Mouse (Mus musculus) T-cell, adult 2 months (primary cell): ENCODE measurements at regions not wholly inside any gene's neighbourhood (a gene's known extent, or its start where the extent isn't known, plus 50 kb on each side); places are given as distances from the start of the nearest gene placed in this dataset.
A peak's percentile ranks its signal among the peaks of the same experiment; 100 is the strongest.
"Not testable (repeated sequence)": the region's sequence is repeated elsewhere in the genome, so short reads cannot be mapped to it uniquely, and the experiment has no call there.

Experiments
- DNase-seq: peaks from one replicate; pipeline ENCODE4 v3.0.0; 2022; ENCODE audit warnings: low spot score

DNA sequence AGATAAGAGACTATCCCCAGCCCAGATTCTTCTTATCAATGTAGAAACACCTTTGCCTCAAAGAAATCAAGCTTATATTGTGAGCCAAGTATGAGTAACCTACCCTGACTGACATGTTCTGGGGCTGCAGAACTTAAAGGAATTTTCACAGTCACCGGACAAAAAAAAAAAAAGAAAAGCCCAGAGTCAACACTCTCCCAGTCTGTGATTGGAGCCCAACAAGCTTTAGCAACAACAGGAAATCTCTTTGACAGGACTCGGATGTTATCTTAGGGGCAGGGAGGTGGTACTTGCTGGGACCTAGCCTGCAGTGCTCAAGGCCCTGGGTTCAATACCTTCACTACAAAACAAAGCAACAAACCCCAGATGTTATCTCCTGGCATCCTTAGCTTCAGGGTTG lies 114.2 kb downstream of the Nectin1 start:
- DNase-seq, result no peak

DNA sequence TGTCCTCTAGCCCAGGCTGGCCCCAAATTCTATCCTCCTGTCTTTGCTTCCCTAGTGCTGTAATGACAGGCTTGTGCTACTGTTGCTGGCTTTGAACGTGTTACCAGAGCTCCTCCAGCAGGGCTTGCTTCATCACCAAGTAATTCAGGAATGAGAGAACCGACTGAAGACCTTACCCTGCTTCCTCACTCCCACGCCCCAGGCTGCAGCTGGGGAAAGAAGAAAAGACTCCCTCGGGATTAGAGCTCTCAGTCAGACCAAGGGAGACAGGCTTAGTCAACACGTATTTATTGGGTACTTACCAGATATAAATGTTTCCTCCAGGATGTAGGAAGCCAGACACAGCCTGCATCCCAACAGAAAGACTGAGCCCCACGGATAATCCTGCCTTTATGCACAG lies 115.0 kb downstream of the Nectin1 start:
- DNase-seq, result no peak

GRCm38 (mm10) chr9:43860264-43860663 lies 116.5 kb downstream of the Nectin1 start:
- no peak for DNase-seq

DNA sequence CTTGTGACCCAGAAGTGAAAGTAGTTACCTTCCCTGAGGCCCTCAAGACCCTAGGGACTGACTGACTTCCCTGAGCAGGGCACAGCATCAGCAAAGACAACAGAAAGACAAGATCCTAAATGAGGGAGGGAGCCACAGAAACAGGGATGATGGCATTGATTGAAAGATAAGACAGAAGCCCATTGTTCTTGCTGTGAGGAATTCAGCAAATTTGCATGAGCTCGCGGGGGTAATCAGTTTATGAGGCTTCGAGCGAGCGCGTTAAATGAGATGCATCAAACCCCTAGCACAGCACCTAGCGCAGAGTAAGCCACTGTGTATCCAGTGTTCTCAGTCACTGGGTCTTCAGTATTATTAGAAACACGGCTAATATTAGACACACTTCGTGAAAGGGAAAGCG lies 117.6 kb downstream of the Nectin1 start:
- DNase-seq, result no peak

DNA sequence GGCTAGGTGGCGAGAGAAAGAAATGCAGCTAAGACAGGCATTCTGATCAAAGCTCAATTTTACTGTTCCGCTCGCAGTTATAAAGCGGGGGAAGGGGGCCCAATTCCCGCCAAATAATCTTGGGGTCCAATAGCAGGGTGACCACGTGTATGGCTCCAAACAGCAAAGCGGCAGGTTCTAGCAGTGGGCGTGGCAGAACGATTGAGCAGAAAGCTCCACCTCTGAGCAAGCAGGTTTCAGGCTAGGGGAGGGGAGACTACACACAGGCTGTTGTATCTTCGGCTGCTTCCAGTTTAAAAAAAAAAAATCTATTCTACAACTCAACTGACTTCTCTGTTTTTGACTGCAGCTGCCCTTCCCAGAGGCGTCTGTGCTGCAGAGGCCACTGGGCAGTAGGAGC lies 118.2 kb downstream of the Nectin1 start:
- DNase-seq, result not testable (repeated sequence)

- DNase-seq, result no peak
These were observed 120.0 kb downstream of the Nectin1 start for GRCm38 (mm10) chr9:43863609-43864397.

GRCm38 (mm10) chr9:43866802-43867201 lies 123.0 kb downstream of the Nectin1 start:
- DNase-seq, result no peak

DNA sequence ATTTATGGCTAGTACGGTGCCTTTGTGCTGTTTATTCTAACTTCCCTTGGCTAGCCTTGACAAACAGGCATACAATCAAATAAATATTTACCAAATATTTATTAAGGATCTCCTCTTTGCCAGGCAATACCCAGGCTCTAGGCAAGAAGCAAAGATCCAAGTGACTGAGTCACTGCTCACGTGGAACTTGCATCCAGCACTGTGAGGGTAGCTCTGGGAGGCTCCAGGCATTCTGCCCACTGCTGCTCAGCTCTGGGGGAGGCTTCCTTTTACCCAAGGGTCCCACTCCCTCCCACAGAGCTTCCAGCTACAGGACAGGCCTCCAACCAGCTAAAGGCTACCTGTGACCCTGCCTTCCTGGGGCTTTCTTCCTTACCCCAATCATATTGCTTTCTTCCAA lies 130.1 kb downstream of the Nectin1 start:
- no peak for DNase-seq

- DNase-seq, result no peak
These were observed 130.5 kb downstream of the Nectin1 start for GRCm38 (mm10) chr9:43874332-43874731.

GRCm38 (mm10) chr9:43879220-43879968 lies 135.6 kb downstream of the Nectin1 start:
- no peak for DNase-seq

DNA sequence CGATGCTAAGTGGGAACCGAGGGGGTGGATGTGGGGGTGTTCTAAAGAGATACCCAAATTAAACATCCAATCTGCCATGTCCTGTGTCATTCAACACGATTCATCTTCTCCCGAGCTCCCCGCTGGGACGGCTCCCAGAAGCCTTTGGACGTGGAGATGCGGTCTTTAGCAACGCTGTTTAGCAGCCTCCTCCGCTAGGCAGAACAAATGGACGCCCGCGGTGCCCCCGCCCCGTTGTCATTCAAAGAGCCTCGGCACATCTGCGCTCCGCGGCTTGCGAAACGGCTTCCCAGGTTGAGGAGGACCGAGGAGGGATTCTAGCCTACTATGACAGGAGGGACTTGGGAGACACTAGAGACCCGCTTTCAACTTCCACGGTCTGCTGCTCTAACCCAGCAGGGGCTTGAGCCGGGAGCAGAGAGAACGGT lies 136.2 kb downstream of the Nectin1 start:
- DNase-seq, result no peak

DNA sequence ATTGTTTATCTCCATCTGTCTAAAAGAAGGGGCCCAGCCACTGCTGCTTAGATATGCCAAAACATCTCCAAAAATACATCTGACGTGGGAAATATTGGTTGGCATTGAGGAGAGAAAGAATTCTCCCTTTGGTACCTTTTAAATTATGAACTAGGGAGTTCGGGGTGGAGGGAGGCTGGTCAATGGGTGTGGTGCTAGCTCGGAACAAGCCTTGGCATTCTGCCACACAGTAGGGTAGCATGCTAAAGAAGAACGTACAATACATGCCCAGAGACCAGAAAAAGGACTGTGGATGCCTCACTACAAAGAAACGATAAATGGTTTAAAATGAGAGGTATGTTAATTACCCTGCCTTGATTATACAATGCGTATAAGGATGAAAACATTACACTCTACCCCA lies 149.3 kb downstream of the Nectin1 start:
- DNase-seq, result no peak

- no peak for DNase-seq
These were observed 143.9 kb upstream of the Thy1 start for GRCm38 (mm10) chr9:43899239-43899638.

- DNase-seq, result no peak
These were observed 134.9 kb upstream of the Thy1 start for GRCm38 (mm10) chr9:43908325-43908724.

DNA sequence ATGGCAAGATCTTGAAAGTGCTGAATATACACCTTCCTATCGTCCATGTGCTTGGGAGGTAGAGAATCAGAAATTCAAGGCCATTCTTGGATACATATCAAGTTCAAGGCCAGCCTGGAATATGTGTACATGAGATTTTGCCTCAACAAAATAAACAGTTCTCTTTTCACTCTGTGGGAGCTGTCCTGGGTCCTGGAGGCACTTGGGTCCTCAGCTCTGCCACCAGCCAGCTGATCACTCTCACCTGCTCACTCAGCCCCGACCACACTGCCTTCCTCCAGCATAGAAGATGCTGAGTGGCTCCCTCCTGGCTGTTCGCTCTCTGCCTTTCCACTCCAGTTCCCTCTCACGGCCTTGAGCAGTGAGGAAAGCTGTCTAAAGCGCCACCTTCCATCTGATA lies 128.2 kb upstream of the Thy1 start:
- no peak for DNase-seq

DNA sequence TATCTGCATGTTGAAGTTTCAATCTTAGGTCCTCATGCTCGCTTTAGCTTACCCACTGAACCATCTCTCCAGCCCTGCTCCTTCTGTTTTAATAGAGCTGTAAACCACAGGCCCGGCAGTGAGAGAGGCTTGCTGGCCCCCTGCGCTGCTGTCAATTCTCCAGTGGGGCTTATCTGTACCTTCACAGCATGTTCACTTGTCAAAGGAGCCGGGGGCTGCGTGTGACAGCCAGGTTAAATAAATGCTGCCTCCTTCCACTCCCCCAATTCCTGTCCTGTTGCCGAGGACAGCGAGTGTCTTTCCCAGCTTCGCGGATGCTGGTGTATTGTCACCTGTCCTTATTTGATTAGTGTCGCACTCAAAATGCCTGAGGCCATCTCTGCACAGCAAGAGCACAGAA lies 125.7 kb upstream of the Thy1 start:
- DNase-seq, result no peak

DNA sequence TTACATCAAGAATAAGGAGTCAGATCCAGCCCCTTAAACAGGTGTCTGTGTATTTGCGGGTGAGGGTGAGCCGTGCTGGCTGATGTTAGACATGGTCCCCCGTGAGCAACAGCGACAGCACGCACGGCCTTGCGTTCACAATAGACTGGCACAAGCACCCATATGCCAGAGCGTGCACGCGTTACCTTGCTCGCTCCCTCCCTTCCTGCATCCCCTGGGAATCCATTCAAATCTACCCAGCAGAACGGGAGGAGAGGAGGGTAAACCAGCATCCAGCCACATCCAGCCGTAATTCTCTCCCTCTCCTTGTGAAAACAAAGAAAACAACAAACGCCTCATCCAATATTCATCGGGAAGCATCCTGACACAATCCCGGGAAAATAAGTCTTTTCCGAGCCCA lies 124.2 kb upstream of the Thy1 start:
- no peak for DNase-seq

- DNase-seq, result peak; percentile 47
These were observed 123.0 kb upstream of the Thy1 start for GRCm38 (mm10) chr9:43920053-43920754.

- DNase-seq, result no peak
These were observed 121.0 kb upstream of the Thy1 start for GRCm38 (mm10) chr9:43922231-43922630.

GRCm38 (mm10) chr9:43923088-43923487 lies 120.1 kb upstream of the Thy1 start:
- no peak for DNase-seq

DNA sequence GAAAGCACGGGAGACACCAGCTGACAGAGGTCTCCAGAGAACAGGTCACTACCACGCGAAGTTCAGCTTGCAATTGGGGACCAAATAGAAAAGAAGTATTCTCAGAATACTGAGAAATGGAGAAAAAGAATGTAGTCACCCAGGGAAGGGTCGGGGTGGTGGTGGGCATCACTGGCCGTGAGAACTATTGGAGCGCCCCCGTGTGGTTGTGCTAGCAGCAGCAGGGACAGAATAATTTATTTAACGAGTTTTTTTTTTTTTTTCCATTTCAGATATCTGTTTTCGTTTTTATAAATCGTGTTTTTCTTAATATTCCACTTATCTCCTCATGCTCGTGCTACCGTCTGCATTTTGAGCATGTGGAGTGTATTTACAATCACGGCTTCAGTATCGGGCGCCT lies 118.4 kb upstream of the Thy1 start:
- no peak for DNase-seq

- DNase-seq, result no peak
These were observed 113.7 kb upstream of the Thy1 start for GRCm38 (mm10) chr9:43929312-43930036.
